Mouse (Mus musculus) small intestine, adult 2 months (tissue): ENCODE measurements around the gene Myoz1.

ENCODE experiments used
- CTCF ChIP-seq: fragments of 200-500 bp; IDR thresholded peaks from 2 replicates; pipeline ENCODE4 v1.5.1; 2012; ENCODE audit warnings: low read depth, mild to moderate bottlenecking, control low read depth, inconsistent platforms, low read length, moderate library complexity, mixed read lengths; ENCODE audit not compliant: insufficient replicate concordance, insufficient read length; ENCODE audit errors: extremely low read depth
- POLR2A ChIP-seq: fragments of 200-500 bp; IDR thresholded peaks from 2 replicates; pipeline ENCODE4 v1.6.1; 2012; ENCODE audit warnings: low read depth, mild to moderate bottlenecking, control low read depth, inconsistent platforms, low read length, moderate library complexity

DNA sequence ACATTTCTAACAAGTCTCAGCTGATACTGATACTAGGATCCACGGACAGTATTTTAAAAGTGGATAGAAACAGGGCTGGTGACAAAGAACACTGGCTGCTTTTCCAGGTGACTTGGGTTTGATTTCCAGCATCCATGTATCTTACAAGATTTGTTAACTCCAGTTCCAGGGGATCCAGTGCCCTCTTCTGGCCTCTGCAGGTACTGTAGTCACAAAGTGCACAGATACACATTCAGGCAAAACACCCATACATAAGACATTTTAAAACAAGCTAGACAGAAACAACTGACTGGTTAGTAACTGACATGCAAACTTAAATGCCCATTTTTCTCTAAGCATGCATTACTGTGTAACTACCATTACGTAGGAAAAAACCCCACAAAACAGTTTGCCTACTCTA lies 16.6 kb upstream of the Myoz1 start:
- TF ChIP-seq CTCF (no peak), POLR2A (no peak)
